Mouse (Mus musculus): ENCODE results near the gene Plcd3. TPM values are rescaled to one million over a fixed set of nuclear protein-coding genes. Genes with fewer than 3 reads are reported as not detected.
A peak's percentile ranks its signal among the peaks of the same experiment; 100 is the strongest.

Plcd3 gene
- total RNA-seq, 2 experiments from 2014 or later: 13.3 to 13.8 TPM

DNA sequence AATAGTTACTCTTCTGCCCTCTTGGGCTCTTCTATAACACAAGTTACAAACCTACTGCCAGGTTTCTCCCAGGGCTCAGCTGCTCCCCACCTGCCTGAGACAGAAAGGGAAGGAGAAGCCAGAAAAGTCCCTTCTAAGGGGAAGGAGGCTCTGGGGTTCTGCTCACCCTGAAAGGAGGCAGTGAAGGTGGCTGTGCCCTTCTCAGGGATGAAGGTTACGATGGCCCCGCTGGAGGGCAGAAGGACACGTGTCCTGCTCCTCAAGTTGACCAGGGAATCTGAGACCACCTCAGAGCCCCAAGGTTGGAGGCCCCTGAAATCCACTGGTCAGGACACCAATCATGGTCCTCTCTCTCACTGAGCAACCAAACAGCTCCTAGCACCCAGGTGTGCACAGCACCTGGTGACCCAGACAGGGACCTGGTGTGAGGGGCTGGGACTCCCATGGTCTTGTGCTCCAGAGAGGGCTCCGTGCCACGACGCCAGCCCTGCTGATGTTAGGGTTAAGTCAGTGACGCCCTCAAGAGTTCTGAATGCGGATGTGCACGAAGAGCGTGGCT, 31.1 kb downstream of the Plcd3 start:
- intact Hi-C loops (cut with DNase I): no loop called here
- DNase-seq (ENCODE audit: low spot score in 2 of 2): no peak

GRCm38 (mm10) chr11:103069731-103070130, 31.7 kb downstream of the Plcd3 start:
- intact Hi-C loops (cut with DNase I): no loop called here
- no peak for DNase-seq (ENCODE audit: low spot score in 2 of 2)

GRCm38 (mm10) chr11:103068884-103069283, 32.6 kb downstream of the Plcd3 start:
- intact Hi-C loops (cut with DNase I): no loop called here
- no peak for DNase-seq (ENCODE audit: low spot score in 2 of 2)

- DNase-seq (ENCODE audit: low spot score in 2 of 2): no peak
- intact Hi-C loops (cut with DNase I): no loop called here
Measured at GRCm38 (mm10) chr11:103068272-103068671, 33.2 kb downstream of the Plcd3 start.

- DNase-seq (ENCODE audit: low spot score in 2 of 2): no peak
- intact Hi-C loops (cut with DNase I): no loop called here
Measured at GRCm38 (mm10) chr11:103067457-103068001, 33.9 kb downstream of the Plcd3 start.

DNA sequence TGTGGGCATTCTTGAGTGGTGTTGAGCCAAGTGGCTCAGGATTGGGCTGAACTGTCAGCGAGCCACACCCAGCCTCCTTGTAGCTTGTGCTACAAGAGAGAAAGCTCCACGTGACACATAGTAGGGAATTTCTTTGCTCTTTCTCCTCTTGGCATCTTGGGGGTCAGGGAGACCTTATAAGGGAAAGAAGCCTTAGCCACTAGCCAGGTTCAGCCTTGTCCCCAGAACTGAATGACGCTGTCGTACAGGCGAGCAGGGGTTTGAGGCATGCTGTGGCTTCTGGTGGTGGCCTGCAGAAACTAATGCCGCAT, 34.5 kb downstream of the Plcd3 start:
- DNase-seq (ENCODE audit: low spot score in 2 of 2): no peak
- intact Hi-C loops (cut with DNase I): no loop called here

DNA sequence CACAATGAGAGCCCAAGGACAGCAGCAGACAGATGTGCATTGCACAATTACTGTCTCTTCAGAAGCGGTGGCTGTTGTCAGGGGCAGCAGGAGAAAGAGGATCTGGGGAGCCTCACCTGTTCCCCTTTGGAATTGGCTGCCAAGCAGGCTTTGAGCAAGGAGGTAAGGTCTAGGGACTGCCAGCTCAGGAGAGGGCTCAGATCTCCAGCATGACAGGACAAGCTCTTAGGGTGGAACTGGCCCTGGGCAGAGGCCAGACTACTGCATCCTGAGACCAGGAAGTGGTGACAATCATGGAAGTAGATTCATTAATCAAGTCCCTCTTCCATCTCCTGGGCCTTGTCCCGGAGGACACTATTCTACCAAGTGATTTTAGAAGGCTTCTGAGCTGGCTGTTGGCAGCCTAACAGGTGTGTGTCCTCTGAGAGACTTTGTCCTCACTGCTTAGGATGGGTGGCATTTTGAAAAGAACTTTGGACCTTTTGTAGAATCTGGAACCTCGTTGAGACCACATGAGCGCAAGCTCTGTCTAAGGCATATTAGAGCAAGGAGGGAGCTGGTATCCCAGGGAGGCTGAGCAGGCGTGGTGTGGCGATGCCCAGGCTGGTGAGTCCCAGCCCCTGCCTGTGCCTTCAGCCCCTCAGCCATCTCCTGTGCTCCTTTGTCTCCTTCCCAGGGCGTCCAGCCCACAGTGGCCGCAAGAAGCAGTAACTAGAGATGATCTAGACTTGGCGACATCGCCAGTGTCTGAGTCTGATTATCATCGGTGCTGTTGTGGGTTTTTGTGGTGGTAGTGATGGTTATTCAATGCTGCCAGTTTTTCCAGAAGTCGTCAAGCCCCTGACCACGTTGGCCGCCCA, 35.0 kb downstream of the Plcd3 start:
- intact Hi-C loops (cut with DNase I): no loop called here

GRCm38 (mm10) chr11:103058499-103059085, 42.9 kb downstream of the Plcd3 start:
- no peak for DNase-seq (ENCODE audit: low spot score in 2 of 2)
- intact Hi-C loops (cut with DNase I): no loop called here

More for the DNA sequence above, 35.0 kb downstream of the Plcd3 start:
- DNase-seq (ENCODE audit: low spot score in 2 of 2): no peak

GRCm38 (mm10) chr11:103056636-103057035, 44.8 kb downstream of the Plcd3 start:
- intact Hi-C loops (cut with DNase I): no loop called here

DNA sequence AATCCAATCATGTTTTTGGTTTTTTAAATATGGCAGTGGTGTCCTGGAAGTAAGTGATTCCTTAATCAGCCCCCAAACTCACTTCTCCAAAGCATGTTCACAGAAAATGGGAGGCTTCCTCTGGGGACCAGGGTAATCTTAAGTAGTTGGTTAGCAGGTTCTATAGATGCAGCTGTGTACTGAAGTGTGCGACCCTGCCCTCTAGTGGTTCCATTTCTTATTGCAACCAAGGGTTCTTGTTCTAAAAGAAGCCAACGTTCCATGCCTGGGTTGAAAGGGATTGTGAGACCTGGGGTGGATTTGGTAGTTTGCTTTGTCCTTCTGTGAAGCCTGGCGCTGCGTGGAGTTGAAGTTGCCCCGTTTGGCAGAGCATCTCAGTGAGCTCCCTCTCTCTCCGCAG, 46.7 kb downstream of the Plcd3 start:
- intact Hi-C loops (cut with DNase I): loop anchor here (2.0 kb wide), 1 partner anchor 154 kb away; the partner anchor contains the start of gene Gfap
- peak; percentile 85 to 91 for DNase-seq (ENCODE audit: low spot score in 2 of 2)

More at GRCm38 (mm10) chr11:103056636-103057035, 44.8 kb downstream of the Plcd3 start:
- DNase-seq (ENCODE audit: low spot score in 2 of 2): no peak

DNA sequence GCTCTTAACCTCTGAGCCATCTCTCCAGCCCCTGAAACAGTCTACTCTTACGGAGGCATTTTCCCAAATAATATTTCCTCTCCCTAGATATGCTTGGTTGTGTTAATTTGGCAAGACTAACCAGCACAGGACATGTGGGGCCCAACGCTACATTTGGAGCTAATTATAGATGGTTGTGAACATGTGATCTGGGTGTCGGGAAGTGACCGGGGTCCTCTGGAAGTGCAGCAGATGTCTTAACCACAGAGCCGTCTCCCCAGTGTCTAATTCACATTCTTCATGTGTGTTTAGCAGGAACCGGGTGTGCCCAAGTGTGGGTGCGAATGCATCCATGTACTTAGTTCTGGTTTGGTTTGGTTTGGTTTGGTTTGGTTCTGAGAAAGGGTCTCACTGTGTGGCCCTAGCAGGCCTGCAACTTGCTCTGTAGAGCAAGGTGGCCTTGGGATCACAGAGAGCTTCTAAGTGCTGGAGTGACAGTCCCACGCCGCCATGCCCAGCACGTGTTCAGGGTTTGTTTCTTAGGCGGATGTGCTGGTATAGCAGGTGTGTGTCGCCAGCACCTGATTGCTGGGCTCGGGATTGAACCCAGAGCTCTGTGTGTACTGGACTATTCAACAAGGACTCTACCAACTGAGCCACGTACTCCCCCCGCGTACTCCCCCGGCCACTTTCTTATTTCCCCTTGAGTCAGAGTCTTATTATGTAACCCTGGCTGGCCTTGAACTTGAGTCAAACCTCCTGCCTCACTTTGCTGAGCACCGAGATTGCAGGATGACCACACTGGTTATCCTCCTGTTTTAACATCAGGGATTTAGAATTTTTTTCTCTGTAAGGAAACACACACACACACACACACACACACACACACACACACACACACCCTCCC, 48.0 kb downstream of the Plcd3 start:
- intact Hi-C loops (cut with DNase I): loop anchor here (2.0 kb wide), 1 partner anchor 153 kb away; the partner anchor contains the start of gene Gfap
- no peak for DNase-seq (ENCODE audit: low spot score in 2 of 2)

DNA sequence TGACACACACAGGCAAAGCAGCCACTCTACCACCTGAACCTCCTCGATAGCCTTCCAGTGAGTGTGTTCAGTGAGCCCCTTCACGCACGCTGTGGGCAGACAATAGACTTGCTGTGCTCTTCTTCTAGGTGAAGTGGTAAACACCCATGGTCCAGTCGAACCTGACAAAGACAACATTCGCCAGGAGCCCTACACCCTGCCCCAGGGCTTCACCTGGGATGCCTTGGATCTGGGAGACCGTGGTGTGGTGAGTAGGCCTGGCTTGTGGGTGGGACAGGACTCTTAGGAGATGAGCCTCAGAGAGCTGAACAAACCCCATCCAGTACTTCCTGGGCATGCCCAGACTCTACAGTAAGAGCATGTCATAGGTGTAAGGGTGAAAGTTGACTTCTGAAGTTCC, 49.4 kb downstream of the Plcd3 start:
- intact Hi-C loops (cut with DNase I): no loop called here
- DNase-seq (ENCODE audit: low spot score in 2 of 2): no peak

DNA sequence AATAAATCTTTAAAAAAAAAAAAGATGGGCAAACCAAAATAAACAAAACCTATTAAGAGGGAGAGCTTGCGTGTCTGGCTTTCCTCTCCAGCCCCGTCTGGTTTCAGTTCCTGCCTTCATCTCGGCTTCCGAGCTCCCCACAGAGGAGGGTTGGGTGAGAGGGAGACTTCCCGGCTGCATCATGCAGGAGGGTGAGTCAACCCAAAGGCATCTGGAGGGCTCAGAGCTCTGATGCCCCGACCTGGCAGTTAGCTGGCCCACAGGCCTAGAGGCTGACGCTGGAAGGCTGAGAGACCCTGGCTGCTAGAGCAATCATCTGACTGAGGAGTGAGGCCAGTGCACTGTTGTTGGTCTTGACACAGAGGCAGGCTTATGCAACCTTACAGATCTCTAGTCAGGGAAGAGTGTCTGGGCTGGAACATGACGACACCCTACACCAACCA, 50.2 kb downstream of the Plcd3 start:
- intact Hi-C loops (cut with DNase I): no loop called here
- DNase-seq (ENCODE audit: low spot score in 2 of 2): peak; percentile 45 to 70

DNA sequence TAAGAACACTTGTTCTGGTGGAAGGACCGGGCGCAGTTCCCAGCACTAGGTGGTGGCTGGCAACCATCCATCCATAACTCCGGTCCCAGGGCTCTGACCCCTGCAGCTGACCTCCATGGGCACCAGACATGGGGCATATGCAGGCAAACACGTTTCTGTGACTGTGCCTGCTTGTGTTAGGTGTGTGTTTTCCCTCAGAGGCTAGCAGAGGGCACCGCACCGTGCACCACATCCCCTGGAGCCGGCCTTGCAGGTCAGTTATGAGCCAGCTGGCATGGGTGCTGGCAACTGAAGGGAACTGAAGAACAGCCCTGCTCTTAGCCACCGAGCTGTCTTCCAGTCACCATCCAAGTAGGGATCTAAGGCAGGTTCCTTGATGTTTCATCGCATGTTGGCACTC, 51.3 kb downstream of the Plcd3 start:
- DNase-seq (ENCODE audit: low spot score in 2 of 2): no peak
- intact Hi-C loops (cut with DNase I): no loop called here

- intact Hi-C loops (cut with DNase I): no loop called here
- DNase-seq (ENCODE audit: low spot score in 2 of 2): no peak
Measured at GRCm38 (mm10) chr11:103049611-103050010, 51.8 kb downstream of the Plcd3 start.

DNA sequence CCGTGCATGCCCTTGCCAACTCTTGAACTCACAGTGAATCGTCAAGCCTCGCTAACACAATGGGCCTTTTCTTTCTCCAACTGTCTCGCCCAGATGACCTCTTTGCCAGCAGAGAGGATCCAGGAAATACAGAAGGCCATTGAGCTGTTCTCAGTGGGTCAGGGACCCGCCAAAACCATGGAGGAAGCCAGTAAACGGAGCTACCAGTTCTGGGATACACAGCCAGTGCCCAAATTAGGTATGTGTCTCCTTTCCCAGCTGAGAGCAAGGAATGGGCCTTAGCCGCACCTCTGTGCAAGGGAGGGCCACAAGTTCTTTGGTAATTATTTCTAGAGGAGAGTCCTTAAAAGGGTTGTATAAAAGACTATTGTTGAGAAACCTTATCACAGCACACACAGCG, 55.2 kb downstream of the Plcd3 start:
- intact Hi-C loops (cut with DNase I): no loop called here
- DNase-seq (ENCODE audit: low spot score in 2 of 2): no peak

DNA sequence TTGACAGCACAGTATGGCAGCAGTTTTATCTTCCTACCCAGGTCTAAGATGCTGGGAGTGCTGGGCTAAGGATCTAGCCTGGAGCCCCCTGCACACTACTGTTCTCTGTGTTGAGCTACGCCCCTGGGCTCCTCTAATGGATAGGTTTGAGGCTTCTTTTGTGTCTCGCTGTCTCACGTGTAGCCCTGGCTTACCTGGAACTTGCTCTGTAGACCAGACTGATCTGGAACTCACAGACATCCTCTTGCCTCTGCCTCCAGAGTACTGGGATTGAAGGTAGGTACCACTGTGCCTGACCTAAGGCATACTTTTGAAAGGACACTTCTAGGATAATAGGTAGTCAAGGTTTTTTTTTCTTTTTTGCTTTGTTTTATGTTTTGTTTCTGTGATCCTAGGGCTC, 57.5 kb downstream of the Plcd3 start:
- intact Hi-C loops (cut with DNase I): no loop called here
- no peak for DNase-seq (ENCODE audit: low spot score in 2 of 2)

DNA sequence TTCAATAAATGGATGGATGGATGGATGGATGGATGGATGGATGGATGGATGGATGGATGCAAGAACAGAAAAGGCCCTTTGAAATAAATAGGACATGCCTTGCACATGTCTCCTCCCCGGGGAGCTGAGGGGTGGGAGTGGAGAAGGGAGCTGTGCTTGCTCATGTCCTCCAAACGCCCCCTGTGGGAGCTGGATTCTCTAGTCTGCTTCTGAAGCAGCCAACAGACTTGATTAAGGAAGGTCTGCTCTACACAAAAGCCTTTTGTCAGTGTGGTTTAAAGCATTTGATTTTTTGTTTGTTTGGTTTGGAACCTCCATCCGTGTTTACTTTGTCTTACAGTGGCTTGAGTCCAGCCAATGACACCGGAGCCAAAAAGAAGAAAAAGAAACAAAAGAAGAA, 58.6 kb downstream of the Plcd3 start:
- intact Hi-C loops (cut with DNase I): no loop called here
- DNase-seq (ENCODE audit: low spot score in 2 of 2): no peak

DNA sequence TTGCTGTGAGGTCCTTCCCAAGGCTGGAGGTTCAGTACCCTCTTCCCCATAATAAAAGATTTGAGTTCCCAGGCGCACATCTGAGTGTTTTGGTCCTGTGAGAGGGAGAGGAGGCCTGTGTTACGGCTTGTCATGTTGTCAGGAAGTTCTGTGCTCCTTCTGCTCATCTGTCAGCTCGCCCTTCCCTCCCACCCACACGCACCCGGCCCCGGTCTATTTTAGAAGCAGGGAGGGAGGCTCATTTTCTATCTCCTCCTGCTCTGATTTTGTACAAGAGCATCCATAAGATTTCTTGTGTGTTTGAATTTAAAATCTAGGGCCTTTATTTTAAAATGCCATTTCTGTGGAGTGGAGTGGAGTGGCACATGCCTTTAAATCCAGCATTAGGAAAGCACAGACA, 63.4 kb downstream of the Plcd3 start:
- peak; percentile 54 to 92 for DNase-seq (ENCODE audit: low spot score in 2 of 2)
- intact Hi-C loops (cut with DNase I): loop anchor here (1.0 kb wide), 1 partner anchor 35 kb away; no protein-coding TSS in a partner anchor
